Mouse (Mus musculus): Measurements from ENCODE around the gene Ano10. TPM values are rescaled to one million over a fixed set of nuclear protein-coding genes. Genes with fewer than 3 reads are reported as not detected.

Ano10 gene
- polyA plus RNA-seq, 1 experiment: 31.3 TPM

GRCm38 (mm10) chr9:122204508-122204907 lies 89.7 kb downstream of the Ano10 start:
- whole genome bisulfite sequencing: 90% methylated on average over 7 of the region's 7 CpGs

GRCm38 (mm10) chr9:122199253-122199652 lies 95.0 kb downstream of the Ano10 start:
- Histone ChIP-seq H3K27ac (ENCODE audit: insufficient read depth, low read length) (no peak overlapping the region), H3K4me1 (ENCODE audit: control insufficient read depth, insufficient read depth, low read length) (peaks cover 5% of the 10 kb centered on the region), H3K4me3 (replicated peaks; ENCODE audit: insufficient read depth, low read depth, low read length) (no peak overlapping the region), H3K27me3 (ENCODE audit: control insufficient read depth, insufficient read depth, low read length) (no peaks in the 10 kb centered on the region)
- WGBS: 71% methylated on average over 6 of the region's 6 CpGs
- TF ChIP-seq CTCF (IDR thresholded peaks at IDR 0.05; ENCODE audit: borderline replicate concordance, insufficient read depth, low read depth, low read length): peak; percentile 59
- no peak for TF ChIP-seq POLR2A (IDR thresholded peaks at IDR 0.05; ENCODE audit: borderline replicate concordance, insufficient read depth, low read length)
- DNase-seq: peak; percentile 69 to 70

More at GRCm38 (mm10) chr9:122204508-122204907, 89.7 kb downstream of the Ano10 start:
- no peak for DNase-seq
- Histone ChIP-seq H3K4me1 (ENCODE audit: control insufficient read depth, insufficient read depth, low read length) (peaks cover 23% of the 10 kb centered on the region), H3K27me3 (ENCODE audit: control insufficient read depth, insufficient read depth, low read length) (no peaks in the 10 kb centered on the region), H3K4me3 (replicated peaks; ENCODE audit: insufficient read depth, low read depth, low read length) (no peak overlapping the region), H3K27ac (ENCODE audit: insufficient read depth, low read length) (no peak overlapping the region)
- TF ChIP-seq CTCF (IDR thresholded peaks at IDR 0.05; ENCODE audit: borderline replicate concordance, insufficient read depth, low read depth, low read length) (no peak), POLR2A (IDR thresholded peaks at IDR 0.05; ENCODE audit: borderline replicate concordance, insufficient read depth, low read length) (no peak)

- TF ChIP-seq CTCF (IDR thresholded peaks at IDR 0.05; ENCODE audit: borderline replicate concordance, insufficient read depth, low read depth, low read length) (no peak), POLR2A (IDR thresholded peaks at IDR 0.05; ENCODE audit: borderline replicate concordance, insufficient read depth, low read length) (no peak)
- 91% methylated on average over 3 of the region's 3 CpGs for WGBS
- Histone ChIP-seq H3K4me1 (ENCODE audit: control insufficient read depth, insufficient read depth, low read length) (peaks cover 5% of the 10 kb centered on the region), H3K4me3 (replicated peaks; ENCODE audit: insufficient read depth, low read depth, low read length) (no peak overlapping the region), H3K27me3 (ENCODE audit: control insufficient read depth, insufficient read depth, low read length) (no peaks in the 10 kb centered on the region), H3K27ac (ENCODE audit: insufficient read depth, low read length) (no peak overlapping the region)
- DNase-seq: no peak
Observed at GRCm38 (mm10) chr9:122198621-122199020, 95.6 kb downstream of the Ano10 start.

- DNase-seq: no peak
- 90% methylated on average over 5 of the region's 5 CpGs for WGBS
- TF ChIP-seq CTCF (IDR thresholded peaks at IDR 0.05; ENCODE audit: borderline replicate concordance, insufficient read depth, low read depth, low read length) (no peak), POLR2A (IDR thresholded peaks at IDR 0.05; ENCODE audit: borderline replicate concordance, insufficient read depth, low read length) (no peak)
- peaks cover 5% of the 10 kb centered on the region for H3K4me1 ChIP-seq (ENCODE audit: control insufficient read depth, insufficient read depth, low read length)
- no peaks in the 10 kb centered on the region for H3K27me3 ChIP-seq (ENCODE audit: control insufficient read depth, insufficient read depth, low read length)
- no peak overlapping the region for H3K4me3 ChIP-seq (replicated peaks; ENCODE audit: insufficient read depth, low read depth, low read length)
- H3K27ac ChIP-seq (ENCODE audit: insufficient read depth, low read length): no peak overlapping the region
Observed at GRCm38 (mm10) chr9:122197021-122197420, 97.2 kb downstream of the Ano10 start.

- no peak for TF ChIP-seq CTCF (IDR thresholded peaks at IDR 0.05; ENCODE audit: borderline replicate concordance, insufficient read depth, low read depth, low read length)
- TF ChIP-seq POLR2A (IDR thresholded peaks at IDR 0.05; ENCODE audit: borderline replicate concordance, insufficient read depth, low read length): no peak
- Histone ChIP-seq H3K27ac (ENCODE audit: insufficient read depth, low read length) (no peak overlapping the region), H3K27me3 (ENCODE audit: control insufficient read depth, insufficient read depth, low read length) (no peaks in the 10 kb centered on the region), H3K4me1 (ENCODE audit: control insufficient read depth, insufficient read depth, low read length) (peaks cover 5% of the 10 kb centered on the region), H3K4me3 (replicated peaks; ENCODE audit: insufficient read depth, low read depth, low read length) (no peak overlapping the region)
- WGBS: 27% methylated on average over 5 of the region's 5 CpGs
- peak; percentile 84 to 87 for DNase-seq
Observed at GRCm38 (mm10) chr9:122195042-122195682, 99.1 kb downstream of the Ano10 start.

- DNase-seq: no peak
- Histone ChIP-seq H3K27ac (ENCODE audit: insufficient read depth, low read length) (no peak overlapping the region), H3K27me3 (ENCODE audit: control insufficient read depth, insufficient read depth, low read length) (no peaks in the 10 kb centered on the region), H3K4me3 (replicated peaks; ENCODE audit: insufficient read depth, low read depth, low read length) (no peak overlapping the region), H3K4me1 (ENCODE audit: control insufficient read depth, insufficient read depth, low read length) (peaks cover 5% of the 10 kb centered on the region)
- no peak for TF ChIP-seq CTCF (IDR thresholded peaks at IDR 0.05; ENCODE audit: borderline replicate concordance, insufficient read depth, low read depth, low read length)
- no peak for TF ChIP-seq POLR2A (IDR thresholded peaks at IDR 0.05; ENCODE audit: borderline replicate concordance, insufficient read depth, low read length)
- WGBS: 85% methylated on average over 5 of the region's 5 CpGs
Observed at GRCm38 (mm10) chr9:122193823-122194222, 100.4 kb downstream of the Ano10 start.

GRCm38 (mm10) chr9:122193361-122193760 lies 100.9 kb downstream of the Ano10 start:
- WGBS: 43% methylated on average over 5 of the region's 5 CpGs
- Histone ChIP-seq H3K27me3 (ENCODE audit: control insufficient read depth, insufficient read depth, low read length) (no peaks in the 10 kb centered on the region), H3K4me3 (replicated peaks; ENCODE audit: insufficient read depth, low read depth, low read length) (no peak overlapping the region), H3K4me1 (ENCODE audit: control insufficient read depth, insufficient read depth, low read length) (peaks cover 5% of the 10 kb centered on the region), H3K27ac (ENCODE audit: insufficient read depth, low read length) (no peak overlapping the region)
- TF ChIP-seq POLR2A (IDR thresholded peaks at IDR 0.05; ENCODE audit: borderline replicate concordance, insufficient read depth, low read length): no peak
- TF ChIP-seq CTCF (IDR thresholded peaks at IDR 0.05; ENCODE audit: borderline replicate concordance, insufficient read depth, low read depth, low read length): no peak
- no peak for DNase-seq

GRCm38 (mm10) chr9:122188724-122189123 lies 105.5 kb downstream of the Ano10 start:
- H3K4me1 ChIP-seq (ENCODE audit: control insufficient read depth, insufficient read depth, low read length): peaks cover 2% of the 10 kb centered on the region; the same call in 1 of the 2 replicates
- no peak overlapping the region for H3K4me3 ChIP-seq (replicated peaks; ENCODE audit: insufficient read depth, low read depth, low read length)
- no peaks in the 10 kb centered on the region for H3K27me3 ChIP-seq (ENCODE audit: control insufficient read depth, insufficient read depth, low read length)
- TF ChIP-seq POLR2A (IDR thresholded peaks at IDR 0.05; ENCODE audit: borderline replicate concordance, insufficient read depth, low read length) (no peak), CTCF (IDR thresholded peaks at IDR 0.05; ENCODE audit: borderline replicate concordance, insufficient read depth, low read depth, low read length) (no peak)
- DNase-seq: no peak
- WGBS: 81% methylated on average over 1 of the region's 1 CpGs
- no peak overlapping the region for H3K27ac ChIP-seq (ENCODE audit: insufficient read depth, low read length)

Data from cerebellum, adult 2 months (tissue).